Mouse (Mus musculus): ENCODE measurements around the gene Ddx54. TPM values are rescaled to one million over a fixed set of nuclear protein-coding genes. Genes with fewer than 3 reads are reported as not detected.

Gene Ddx54
- total RNA-seq, 1 experiment, result 90.7 TPM

DNA sequence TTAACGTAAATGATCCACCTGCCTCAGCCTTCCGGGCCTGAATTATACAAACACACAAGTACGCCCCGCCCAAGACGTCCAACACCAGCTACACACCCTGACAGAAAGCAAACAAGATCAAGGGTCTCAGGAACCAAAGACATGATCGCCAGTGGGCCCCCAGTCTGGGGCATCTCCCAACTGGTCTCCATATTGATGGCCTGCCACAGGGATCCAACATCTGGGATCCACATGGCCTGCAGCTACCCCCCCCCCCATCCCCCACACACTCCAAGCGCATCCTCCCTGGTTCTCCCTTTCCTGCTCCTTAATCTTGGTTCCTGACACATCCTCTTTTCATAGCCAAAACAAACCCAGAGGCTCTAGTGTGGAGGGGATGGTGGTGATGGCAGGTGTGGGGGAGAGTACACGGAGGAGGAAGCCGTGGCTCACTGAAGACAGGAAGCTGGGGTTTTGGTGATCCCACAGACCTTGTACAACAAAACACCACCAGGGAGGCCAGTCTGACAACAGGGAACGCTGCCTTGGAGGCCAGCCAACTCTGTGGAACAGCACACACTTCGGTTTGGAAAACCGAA, 33.9 kb upstream of the Ddx54 start:
- in situ Hi-C loops (cut with MboI; ENCODE audit: low sequenced_read_pairs in 2 of 2, unreplicated experiment in 2 of 2), result no loop called here
- no peak for DNase-seq (ENCODE audit: low read depth, low spot score)
- Histone ChIP-seq H3K36me3 (ENCODE audit: control insufficient read depth, insufficient read depth, low read length, poor library complexity, severe bottlenecking) (no peaks in the 10 kb centered on the region), H3K9ac (ENCODE audit: insufficient read depth, low read depth, low read length, poor library complexity, severe bottlenecking) (no peak overlapping the region), H3K4me1 (ENCODE audit: control insufficient read depth in 2 of 2, insufficient read depth in 2 of 2, low read length in 2 of 2, poor library complexity in 1 of 2) (peaks cover 2 to 24% of the 10 kb centered on the region in 2 experiments; a peak in 3 of 4 replicates), H3K27ac (ENCODE audit: insufficient read depth, low read depth, low read length, poor library complexity, severe bottlenecking) (no peak overlapping the region), H3K4me3 (ENCODE audit: insufficient read depth in 1 of 2, low read depth in 1 of 2, low read length in 2 of 2, poor library complexity in 1 of 2, severe bottlenecking in 1 of 2) (no peak overlapping the region), H3K9me3 (ENCODE audit: control insufficient read depth, insufficient read depth, low read depth, low read length) (no peaks in the 10 kb centered on the region)
- TF ChIP-seq CHD2 (IDR thresholded peaks at IDR 0.05; ENCODE audit: low read depth, low read length) (no peak), HCFC1 (IDR thresholded peaks at IDR 0.05; ENCODE audit: borderline replicate concordance, insufficient read depth, low read length) (no peak), ZNF384 (IDR thresholded peaks at IDR 0.05; ENCODE audit: low read depth, low read length) (no peak), ZC3H11A (IDR thresholded peaks at IDR 0.05; ENCODE audit: borderline replicate concordance, low read depth, low read length) (no peak), MAFK (IDR thresholded peaks at IDR 0.05; ENCODE audit: insufficient read depth, low read depth, low read length) (no peak)

DNA sequence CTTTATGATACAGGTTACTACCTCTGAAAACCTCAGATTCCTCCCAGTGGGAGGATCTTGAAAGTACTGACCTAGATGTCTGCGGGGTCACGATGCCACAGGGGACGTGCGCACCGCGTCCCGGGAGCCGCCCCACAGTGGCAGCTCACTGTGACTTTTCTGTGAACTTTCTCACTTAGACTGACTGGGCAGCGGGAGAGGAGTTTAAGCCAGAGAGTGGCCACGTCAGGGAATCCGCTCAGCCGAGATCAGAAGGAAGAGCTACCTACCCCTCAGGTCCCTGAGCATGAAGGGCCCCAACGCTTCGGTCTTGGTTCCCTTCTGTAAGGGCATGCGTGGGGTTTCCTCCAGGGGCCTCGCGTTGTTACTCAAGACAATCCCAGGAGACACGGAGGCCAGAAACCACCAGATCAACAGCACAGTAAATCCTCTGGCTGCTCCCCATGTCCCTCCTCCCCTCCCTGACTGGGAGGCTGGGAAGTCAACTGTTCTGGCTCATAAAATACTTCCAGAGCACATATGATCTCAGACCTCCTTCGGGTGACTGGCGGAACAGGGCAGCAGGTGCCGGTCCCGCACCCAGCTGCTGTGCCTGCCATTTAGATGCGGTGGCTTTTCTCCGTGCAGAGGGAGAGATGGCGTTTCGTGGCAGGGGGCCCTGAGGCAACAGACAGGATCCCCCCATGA, 33.2 kb upstream of the Ddx54 start:
- H3K4me3 ChIP-seq (ENCODE audit: insufficient read depth in 1 of 2, low read depth in 1 of 2, low read length in 2 of 2, poor library complexity in 1 of 2, severe bottlenecking in 1 of 2), result no peak overlapping the region
- H3K27ac ChIP-seq (ENCODE audit: insufficient read depth, low read depth, low read length, poor library complexity, severe bottlenecking), result no peak overlapping the region
- TF ChIP-seq CHD2 (IDR thresholded peaks at IDR 0.05; ENCODE audit: low read depth, low read length) (no peak), HCFC1 (IDR thresholded peaks at IDR 0.05; ENCODE audit: borderline replicate concordance, insufficient read depth, low read length) (no peak), MAFK (IDR thresholded peaks at IDR 0.05; ENCODE audit: insufficient read depth, low read depth, low read length) (no peak), ZC3H11A (IDR thresholded peaks at IDR 0.05; ENCODE audit: borderline replicate concordance, low read depth, low read length) (no peak), ZNF384 (IDR thresholded peaks at IDR 0.05; ENCODE audit: low read depth, low read length) (no peak)
- H3K9ac ChIP-seq (ENCODE audit: insufficient read depth, low read depth, low read length, poor library complexity, severe bottlenecking), result peak overlapping the region; percentile 10; the same call in 1 of the 2 replicates
- H3K36me3 ChIP-seq (ENCODE audit: control insufficient read depth, insufficient read depth, low read length, poor library complexity, severe bottlenecking), result no peaks in the 10 kb centered on the region
- peaks cover 2 to 24% of the 10 kb centered on the region in 2 experiments; a peak in 3 of 4 replicates for H3K4me1 ChIP-seq (ENCODE audit: control insufficient read depth in 2 of 2, insufficient read depth in 2 of 2, low read length in 2 of 2, poor library complexity in 1 of 2)
- in situ Hi-C loops (cut with MboI; ENCODE audit: low sequenced_read_pairs in 2 of 2, unreplicated experiment in 2 of 2), result no loop called here
- DNase-seq (ENCODE audit: low read depth, low spot score), result no peak
- H3K9me3 ChIP-seq (ENCODE audit: control insufficient read depth, insufficient read depth, low read depth, low read length), result no peaks in the 10 kb centered on the region

DNA sequence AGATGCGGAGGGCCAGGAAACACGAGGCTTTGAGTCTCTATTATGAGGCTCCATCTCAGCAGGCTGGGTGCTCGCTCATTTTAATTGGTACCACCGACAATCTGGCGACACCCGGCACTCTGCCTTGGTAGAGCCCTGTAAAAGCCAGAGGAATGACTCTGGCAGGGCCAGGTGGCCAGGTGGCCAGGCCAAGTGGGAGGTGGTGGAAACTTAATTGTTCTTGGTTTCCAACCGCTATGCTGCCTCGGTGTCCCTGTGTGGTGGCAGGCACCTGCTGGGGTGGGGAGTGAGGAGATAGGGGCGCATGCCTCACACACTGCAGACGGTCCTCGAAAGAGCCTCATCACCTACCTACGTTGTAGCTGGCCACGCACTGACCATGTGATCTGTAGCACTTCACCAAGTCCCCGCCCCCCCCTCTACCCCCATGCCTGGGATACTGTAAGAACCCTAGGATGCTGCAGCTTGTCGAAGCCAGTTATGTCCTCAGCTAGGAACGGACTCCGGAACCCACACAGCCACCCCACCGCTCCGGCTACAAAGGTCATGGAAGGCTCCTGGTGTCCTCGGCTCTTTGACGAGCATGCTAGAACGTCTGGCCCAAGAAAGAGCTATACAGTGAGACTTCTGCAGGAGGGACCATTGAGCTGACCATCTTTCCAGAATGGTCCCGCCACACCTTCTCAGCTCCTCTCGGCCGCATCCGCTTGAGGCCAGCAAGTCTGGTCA, 32.5 kb upstream of the Ddx54 start:
- no peak for DNase-seq (ENCODE audit: low read depth, low spot score)
- Histone ChIP-seq H3K4me3 (ENCODE audit: insufficient read depth in 1 of 2, low read depth in 1 of 2, low read length in 2 of 2, poor library complexity in 1 of 2, severe bottlenecking in 1 of 2) (no peak overlapping the region), H3K9me3 (ENCODE audit: control insufficient read depth, insufficient read depth, low read depth, low read length) (no peaks in the 10 kb centered on the region), H3K4me1 (ENCODE audit: control insufficient read depth in 2 of 2, insufficient read depth in 2 of 2, low read length in 2 of 2, poor library complexity in 1 of 2) (peaks cover 2 to 25% of the 10 kb centered on the region in 2 experiments), H3K36me3 (ENCODE audit: control insufficient read depth, insufficient read depth, low read length, poor library complexity, severe bottlenecking) (no peaks in the 10 kb centered on the region), H3K9ac (ENCODE audit: insufficient read depth, low read depth, low read length, poor library complexity, severe bottlenecking) (no peak overlapping the region), H3K27ac (ENCODE audit: insufficient read depth, low read depth, low read length, poor library complexity, severe bottlenecking) (no peak overlapping the region)
- TF ChIP-seq CHD2 (IDR thresholded peaks at IDR 0.05; ENCODE audit: low read depth, low read length) (no peak), ZC3H11A (IDR thresholded peaks at IDR 0.05; ENCODE audit: borderline replicate concordance, low read depth, low read length) (no peak), ZNF384 (IDR thresholded peaks at IDR 0.05; ENCODE audit: low read depth, low read length) (no peak), HCFC1 (IDR thresholded peaks at IDR 0.05; ENCODE audit: borderline replicate concordance, insufficient read depth, low read length) (no peak), MAFK (IDR thresholded peaks at IDR 0.05; ENCODE audit: insufficient read depth, low read depth, low read length) (no peak)
- in situ Hi-C loops (cut with MboI; ENCODE audit: low sequenced_read_pairs in 2 of 2, unreplicated experiment in 2 of 2), result no loop called here

DNA sequence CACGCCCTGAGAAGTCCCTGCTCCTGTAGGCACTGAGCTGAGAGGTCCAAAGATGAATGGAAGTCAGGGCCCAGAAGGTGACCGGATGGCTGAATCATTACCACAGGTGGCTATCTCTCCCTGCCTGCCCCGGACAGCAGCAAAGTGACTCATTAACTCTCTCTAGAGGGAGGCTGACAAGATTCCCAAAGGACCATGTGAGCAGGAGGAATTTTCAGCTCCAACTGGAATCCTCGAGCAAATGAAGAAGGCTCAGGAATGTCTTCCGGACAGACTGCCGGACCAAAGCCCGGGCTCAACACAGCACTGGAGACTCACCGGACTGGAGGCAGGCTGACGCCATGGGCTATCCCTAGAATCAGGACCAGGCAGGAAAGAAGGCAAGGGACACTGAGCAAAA, 30.5 kb upstream of the Ddx54 start:
- Histone ChIP-seq H3K36me3 (ENCODE audit: control insufficient read depth, insufficient read depth, low read length, poor library complexity, severe bottlenecking) (no peaks in the 10 kb centered on the region), H3K9ac (ENCODE audit: insufficient read depth, low read depth, low read length, poor library complexity, severe bottlenecking) (no peak overlapping the region), H3K4me3 (ENCODE audit: insufficient read depth in 1 of 2, low read depth in 1 of 2, low read length in 2 of 2, poor library complexity in 1 of 2, severe bottlenecking in 1 of 2) (no peak overlapping the region), H3K4me1 (ENCODE audit: control insufficient read depth in 2 of 2, insufficient read depth in 2 of 2, low read length in 2 of 2, poor library complexity in 1 of 2) (peaks cover 0 to 24% of the 10 kb centered on the region in 2 experiments; a peak in 3 of 4 replicates), H3K9me3 (ENCODE audit: control insufficient read depth, insufficient read depth, low read depth, low read length) (no peaks in the 10 kb centered on the region), H3K27ac (ENCODE audit: insufficient read depth, low read depth, low read length, poor library complexity, severe bottlenecking) (no peak overlapping the region)
- in situ Hi-C loops (cut with MboI; ENCODE audit: low sequenced_read_pairs in 2 of 2, unreplicated experiment in 2 of 2), result no loop called here
- no peak for TF ChIP-seq ZC3H11A (IDR thresholded peaks at IDR 0.05; ENCODE audit: borderline replicate concordance, low read depth, low read length)
- no peak for TF ChIP-seq HCFC1 (IDR thresholded peaks at IDR 0.05; ENCODE audit: borderline replicate concordance, insufficient read depth, low read length)
- no peak for TF ChIP-seq CHD2 (IDR thresholded peaks at IDR 0.05; ENCODE audit: low read depth, low read length)
- TF ChIP-seq MAFK (IDR thresholded peaks at IDR 0.05; ENCODE audit: insufficient read depth, low read depth, low read length), result no peak
- DNase-seq (ENCODE audit: low read depth, low spot score), result no peak

All from ES-E14 (cell line).